Mouse (Mus musculus): Measurements from ENCODE around the gene Fam204a. TPM values are rescaled to one million over a fixed set of nuclear protein-coding genes. Genes with fewer than 3 reads are reported as not detected.
A peak's percentile ranks its signal among the peaks of the same experiment; 100 is the strongest.

Gene Fam204a
- total and polyA plus RNA-seq, 3 experiments: 26.5 to 78.1 (median 69.0) TPM

- Histone ChIP-seq H3K9ac (ENCODE audit: insufficient read depth, low read depth) (no peak overlapping the region), H3K27ac (ENCODE audit: insufficient read depth, low read depth) (no peak overlapping the region), H3K4me3 (replicated peaks in 1 of 3; ENCODE audit: low read depth in 2 of 3, low read length in 2 of 3, poor library complexity in 1 of 3) (no peak overlapping the region), H3K36me3 (replicated peaks in 1 of 2; ENCODE audit: control insufficient read depth in 1 of 2, insufficient read depth in 1 of 2, low read length in 1 of 2) (peaks cover 8 to 54% of the 10 kb centered on the region in 2 experiments), H3K9me3 (replicated peaks; ENCODE audit: low read length) (no peaks in the 10 kb centered on the region), H3K79me2 (replicated peaks; ENCODE audit: control insufficient read depth, extremely low read depth, insufficient read depth, poor library complexity, severe bottlenecking) (no peaks in the 10 kb centered on the region), H3K4me1 (ENCODE audit: control insufficient read depth in 1 of 2, insufficient read depth in 2 of 2) (peaks cover 0 to 14% of the 10 kb centered on the region in 2 experiments; a peak in 1 of 4 replicates), H3K4me2 (ENCODE audit: insufficient read depth, low read depth, poor library complexity, severe bottlenecking) (no peak overlapping the region), H3K27me3 (replicated peaks) (no peaks in the 10 kb centered on the region)
- in situ Hi-C loops (cut with MboI; ENCODE audit: low pct_ligation_motif_present, low pct_unique_long_range_greater_than_20kb, low sequenced_read_pairs): no loop called here
- dilution Hi-C loops (cut with MboI; ENCODE audit: extremely low pct_ligation_motif_present, extremely low pct_unique_long_range_greater_than_20kb, low sequenced_read_pairs): no loop called here
- TF ChIP-seq TCF12 (IDR thresholded peaks at IDR 0.05; ENCODE audit: low read depth, low read length) (no peak), USF2 (conservative IDR thresholded peaks at IDR 0.05; ENCODE audit: low read depth, low read length) (no peak), E2F4 (IDR thresholded peaks at IDR 0.05; ENCODE audit: insufficient replicate concordance, low read depth, low read length) (no peak), POLR2AphosphoS2 (IDR thresholded peaks at IDR 0.05; ENCODE audit: low read depth, low read length) (no peak), KAT2A (IDR thresholded peaks at IDR 0.05; ENCODE audit: insufficient replicate concordance, low read length) (no peak), CHD2 (IDR thresholded peaks at IDR 0.05; ENCODE audit: low read length) (no peak), RCOR1 (conservative IDR thresholded peaks at IDR 0.05; ENCODE audit: low read depth, low read length) (no peak), SMC3 (IDR thresholded peaks at IDR 0.05; ENCODE audit: low read depth, low read length) (no peak), BHLHE40 (IDR thresholded peaks at IDR 0.05; ENCODE audit: low read depth, low read length) (no peak), MAFK (IDR thresholded peaks at IDR 0.05; ENCODE audit: insufficient replicate concordance, low read length) (no peak), NELFE (IDR thresholded peaks at IDR 0.05; ENCODE audit: low read depth, low read length) (no peak), POLR2A (IDR thresholded peaks at IDR 0.05; ENCODE audit: low read depth, low read length) (no peak), EP300 (IDR thresholded peaks at IDR 0.05; ENCODE audit: low read length) (no peak)
- no peak for DNase-seq (ENCODE audit: extremely low read depth)
Measured at GRCm38 (mm10) chr19:60192790-60193189, 33.7 kb downstream of the Fam204a start.

DNA sequence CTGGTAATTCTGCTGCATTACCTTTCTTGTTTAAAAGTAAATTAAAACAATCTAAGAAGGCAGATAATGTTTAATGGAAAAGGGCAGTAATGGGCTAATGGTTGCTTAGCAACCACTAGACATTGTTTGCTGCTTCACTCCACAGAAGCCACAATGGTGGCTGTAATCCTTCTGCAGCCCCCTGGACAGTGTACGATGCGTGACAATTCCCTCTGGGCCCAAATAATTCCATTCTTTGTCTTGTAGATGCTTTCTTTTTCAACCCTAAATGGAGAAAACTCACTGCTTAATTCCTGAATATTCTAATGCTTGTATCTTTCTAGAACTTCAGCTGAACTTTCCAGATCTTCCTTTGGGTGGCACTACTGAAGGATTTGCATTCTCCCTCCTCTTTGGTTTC lies 37.3 kb downstream of the Fam204a start:
- H3K9me3 ChIP-seq (replicated peaks; ENCODE audit: low read length): no peaks in the 10 kb centered on the region
- dilution Hi-C loops (cut with MboI; ENCODE audit: extremely low pct_ligation_motif_present, extremely low pct_unique_long_range_greater_than_20kb, low sequenced_read_pairs): no loop called here
- H3K9ac ChIP-seq (ENCODE audit: insufficient read depth, low read depth): no peak overlapping the region
- H3K4me1 ChIP-seq (ENCODE audit: control insufficient read depth in 1 of 2, insufficient read depth in 2 of 2): peaks cover 3 to 25% of the 10 kb centered on the region in 2 experiments; a peak in 2 of 4 replicates
- H3K36me3 ChIP-seq (replicated peaks in 1 of 2; ENCODE audit: control insufficient read depth in 1 of 2, insufficient read depth in 1 of 2, low read length in 1 of 2): peaks cover 5 to 28% of the 10 kb centered on the region in 2 experiments
- no peak overlapping the region for H3K4me2 ChIP-seq (ENCODE audit: insufficient read depth, low read depth, poor library complexity, severe bottlenecking)
- TF ChIP-seq CTCF (conservative IDR thresholded peaks at IDR 0.05 in 1 of 2, IDR thresholded peaks at IDR 0.05 in 1 of 2; ENCODE audit: low read depth in 2 of 2, low read length in 2 of 2): peak in 1 of 2 experiments; percentile 17; a peak in 2 of 4 replicates
- no peak for TF ChIP-seq HCFC1 (IDR thresholded peaks at IDR 0.05; ENCODE audit: low read depth, low read length)
- H3K27me3 ChIP-seq (replicated peaks): no peaks in the 10 kb centered on the region
- DNase-seq (ENCODE audit: extremely low read depth): no peak
- in situ Hi-C loops (cut with MboI; ENCODE audit: low pct_ligation_motif_present, low pct_unique_long_range_greater_than_20kb, low sequenced_read_pairs): no loop called here
- no peak overlapping the region for H3K4me3 ChIP-seq (replicated peaks in 1 of 3; ENCODE audit: low read depth in 2 of 3, low read length in 2 of 3, poor library complexity in 1 of 3)
- no peaks in the 10 kb centered on the region for H3K79me2 ChIP-seq (replicated peaks; ENCODE audit: control insufficient read depth, extremely low read depth, insufficient read depth, poor library complexity, severe bottlenecking)
- H3K27ac ChIP-seq (ENCODE audit: insufficient read depth, low read depth): no peak overlapping the region

- Histone ChIP-seq H3K4me1 (ENCODE audit: control insufficient read depth in 1 of 2, insufficient read depth in 2 of 2) (peaks cover 11 to 51% of the 10 kb centered on the region in 2 experiments; a peak in 3 of 4 replicates), H3K9me3 (replicated peaks; ENCODE audit: low read length) (peaks cover 9% of the 10 kb centered on the region), H3K27me3 (replicated peaks) (no peaks in the 10 kb centered on the region), H3K9ac (ENCODE audit: insufficient read depth, low read depth) (no peak overlapping the region), H3K4me3 (replicated peaks in 1 of 3; ENCODE audit: low read depth in 2 of 3, low read length in 2 of 3, poor library complexity in 1 of 3) (no peak overlapping the region), H3K4me2 (ENCODE audit: insufficient read depth, low read depth, poor library complexity, severe bottlenecking) (no peak overlapping the region), H3K79me2 (replicated peaks; ENCODE audit: control insufficient read depth, extremely low read depth, insufficient read depth, poor library complexity, severe bottlenecking) (no peaks in the 10 kb centered on the region), H3K27ac (ENCODE audit: insufficient read depth, low read depth) (peak overlapping the region; percentile 32; the same call in 1 of the 2 replicates), H3K36me3 (replicated peaks in 1 of 2; ENCODE audit: control insufficient read depth in 1 of 2, insufficient read depth in 1 of 2, low read length in 1 of 2) (peaks cover 0 to 4% of the 10 kb centered on the region in 2 experiments)
- in situ Hi-C loops (cut with MboI; ENCODE audit: low pct_ligation_motif_present, low pct_unique_long_range_greater_than_20kb, low sequenced_read_pairs): no loop called here
- dilution Hi-C loops (cut with MboI; ENCODE audit: extremely low pct_ligation_motif_present, extremely low pct_unique_long_range_greater_than_20kb, low sequenced_read_pairs): no loop called here
- TF ChIP-seq POLR2A (IDR thresholded peaks at IDR 0.05; ENCODE audit: low read depth, low read length) (0 out of 2 replicates have a peak, but pooled peaks have one; percentile 22), CHD1 (IDR thresholded peaks at IDR 0.05; ENCODE audit: low read depth, low read length) (no peak)
- DNase-seq (ENCODE audit: extremely low read depth): peak; percentile 84
Measured at GRCm38 (mm10) chr19:60182901-60183300, 43.6 kb downstream of the Fam204a start.

Data from CH12.LX (cell line).